Mouse (Mus musculus) forebrain, embryonic 16.5 days (tissue): ENCODE results near the gene Srrm3. TPM values are rescaled to one million over a fixed set of nuclear protein-coding genes. Genes with fewer than 3 reads are reported as not detected.
A peak's percentile ranks its signal among the peaks of the same experiment; 100 is the strongest.

Source experiments
- ATAC-seq: fragments of 200-750 bp; cut with Nextera tagmentation; 2 replicates; pipeline ENCODE4 v1.8.0; 2017; ENCODE audit warnings: mild to moderate bottlenecking, moderate library complexity
- H3K27ac ChIP-seq: fragments of 300-500 bp; sonication (generic); 2 replicates; pipeline ENCODE4 v1.5.1; 2014; ENCODE audit warnings: low read length, control low read depth
- H3K27me3 ChIP-seq: fragments of 300-500 bp; sonication (generic); replicated peaks from 2 replicates; pipeline ENCODE4 v1.6.1; 2014; ENCODE audit warnings: low read length; ENCODE audit not compliant: control insufficient read depth, insufficient read depth
- H3K36me3 ChIP-seq: fragments of 300-500 bp; sonication (generic); 2 replicates; pipeline ENCODE4 v1.6.1; 2014; ENCODE audit not compliant: control insufficient read depth, insufficient read depth
- H3K4me1 ChIP-seq: fragments of 300-500 bp; sonication (generic); replicated peaks from 2 replicates; pipeline ENCODE4 v1.6.1; 2014; ENCODE audit warnings: low read length; ENCODE audit not compliant: control insufficient read depth, insufficient read depth
- H3K4me2 ChIP-seq: fragments of 300-500 bp; sonication (generic); 2 replicates; pipeline ENCODE4 v1.6.1; 2014; ENCODE audit warnings: mild to moderate bottlenecking, low read length, control low read depth
- H3K4me3 ChIP-seq: fragments of 300-500 bp; sonication (generic); replicated peaks from 2 replicates; pipeline ENCODE4 v1.5.1; 2014; ENCODE audit warnings: mild to moderate bottlenecking, low read length, control low read depth
- H3K9ac ChIP-seq: fragments of 300-500 bp; sonication (generic); replicated peaks from 2 replicates; pipeline ENCODE4 v1.6.1; 2014; ENCODE audit warnings: low read depth, low read length, control low read depth
- H3K9me3 ChIP-seq: fragments of 300-500 bp; sonication (generic); 2 replicates; pipeline ENCODE4 v1.6.1; 2016; ENCODE audit warnings: low read length; ENCODE audit not compliant: control insufficient read depth
- WGBS: fragments of 180-500 bp; shearing (Covaris S2); extraction: QIAGEN DNeasy Blood & Tissue Kit; methylation state at CpG from one replicate; pipeline ENCODE4 v1.1.7; 2014; 5-methylcytosine and 5-hydroxymethylcytosine counted together
- polyA plus RNA-seq: library from polyadenylated mRNA; unstranded; fragments of >200 nt; fragmentation: Nextera tagmentation; extraction: Ambion mirVana; gene quantifications from 2 replicates; pipeline ENCODE4 v1.2.1, GENCODE M21; 2015

The Srrm3 gene
- 44.0 and 60.9 TPM in 2 replicates for polyA plus RNA-seq

- Histone ChIP-seq H3K9me3 (no peaks in the 10 kb centered on the region), H3K4me2 (peak within 1 kb of the TSS; percentile 74), H3K9ac (peak within 1 kb of the TSS; percentile 97), H3K36me3 (no peaks in the 10 kb centered on the region), H3K4me3 (peak within 1 kb of the TSS; percentile 69), H3K27ac (peak within 1 kb of the TSS; percentile 5; the same call in 1 of the 2 replicates), H3K4me1 (peaks cover 16% of the 10 kb centered on the region), H3K27me3 (no peaks in the 10 kb centered on the region)
- WGBS = 4% methylated on average over 29 of the region's 29 CpGs
- ATAC-seq = peak; percentile 81
Observed at GRCm38 (mm10) chr5:135806555-135807262, at the start of gene Srrm3. Srrm3 (plus strand) TSS chr5:135806890.

GRCm38 (mm10) chr5:135761881-135762280 is 44.8 kb upstream of the Srrm3 start:
- Histone ChIP-seq H3K4me2 (no peak overlapping the region), H3K4me3 (no peak overlapping the region), H3K9me3 (no peaks in the 10 kb centered on the region), H3K9ac (no peak overlapping the region), H3K27me3 (no peaks in the 10 kb centered on the region), H3K4me1 (no peaks in the 10 kb centered on the region), H3K27ac (no peak overlapping the region), H3K36me3 (no peaks in the 10 kb centered on the region)
- WGBS = 86% methylated on average over 3 of the region's 3 CpGs
- no peak for ATAC-seq

GRCm38 (mm10) chr5:135763526-135763925 is 43.2 kb upstream of the Srrm3 start:
- Histone ChIP-seq H3K4me3 (no peak overlapping the region), H3K27ac (no peak overlapping the region), H3K9me3 (no peaks in the 10 kb centered on the region), H3K9ac (no peak overlapping the region), H3K4me2 (no peak overlapping the region), H3K36me3 (no peaks in the 10 kb centered on the region), H3K4me1 (no peaks in the 10 kb centered on the region), H3K27me3 (no peaks in the 10 kb centered on the region)
- WGBS = 2% methylated on average over 7 of the region's 7 CpGs
- ATAC-seq = 0 out of 2 replicates have a peak, but pooled peaks have one; percentile 12

GRCm38 (mm10) chr5:135764971-135765370 is 41.7 kb upstream of the Srrm3 start:
- Histone ChIP-seq H3K36me3 (no peaks in the 10 kb centered on the region), H3K27me3 (no peaks in the 10 kb centered on the region), H3K4me2 (no peak overlapping the region), H3K27ac (no peak overlapping the region), H3K4me1 (no peaks in the 10 kb centered on the region), H3K4me3 (no peak overlapping the region), H3K9ac (no peak overlapping the region), H3K9me3 (no peaks in the 10 kb centered on the region)
- ATAC-seq = no peak
- WGBS = 67% methylated on average over 3 of the region's 3 CpGs

GRCm38 (mm10) chr5:135772519-135772918 is 34.2 kb upstream of the Srrm3 start:
- no peaks in the 10 kb centered on the region for H3K36me3 ChIP-seq
- no peak overlapping the region for H3K4me3 ChIP-seq
- H3K27me3 ChIP-seq = no peaks in the 10 kb centered on the region
- no peak overlapping the region for H3K27ac ChIP-seq
- no peaks in the 10 kb centered on the region for H3K9me3 ChIP-seq
- WGBS = 71% methylated on average over 3 of the region's 3 CpGs
- no peak overlapping the region for H3K4me2 ChIP-seq
- H3K4me1 ChIP-seq = peaks cover 4% of the 10 kb centered on the region
- ATAC-seq = no peak
- no peak overlapping the region for H3K9ac ChIP-seq

GRCm38 (mm10) chr5:135776546-135776945 is 30.1 kb upstream of the Srrm3 start:
- H3K9me3 ChIP-seq = no peaks in the 10 kb centered on the region
- ATAC-seq = no peak
- no peaks in the 10 kb centered on the region for H3K36me3 ChIP-seq
- H3K27ac ChIP-seq = no peak overlapping the region
- H3K9ac ChIP-seq = no peak overlapping the region
- 83% methylated on average over 4 of the region's 4 CpGs for WGBS
- H3K4me2 ChIP-seq = no peak overlapping the region
- H3K27me3 ChIP-seq = no peaks in the 10 kb centered on the region
- no peak overlapping the region for H3K4me3 ChIP-seq
- H3K4me1 ChIP-seq = peaks cover 28% of the 10 kb centered on the region

GRCm38 (mm10) chr5:135777796-135778470 is 28.8 kb upstream of the Srrm3 start, which contains the start of gene Styxl1:
Styxl1 (minus strand) TSS chr5:135778385.
- WGBS = under 1% methylated on average over 42 of the region's 45 CpGs
- H3K27ac ChIP-seq = peak within 1 kb of the TSS; percentile 80
- H3K9ac ChIP-seq = peak within 1 kb of the TSS; percentile 80
- peak within 1 kb of the TSS; percentile 73 for H3K4me3 ChIP-seq
- no peaks in the 10 kb centered on the region for H3K9me3 ChIP-seq
- no peaks in the 10 kb centered on the region for H3K36me3 ChIP-seq
- H3K4me2 ChIP-seq = peak within 1 kb of the TSS; percentile 94
- peak; percentile 90 for ATAC-seq
- peaks cover 28% of the 10 kb centered on the region for H3K4me1 ChIP-seq
- no peaks in the 10 kb centered on the region for H3K27me3 ChIP-seq

GRCm38 (mm10) chr5:135778471-135779445 is 27.9 kb upstream of the Srrm3 start, which contains the start of gene Mdh2:
Mdh2 (plus strand) TSS chr5:135778480.
- 1% methylated on average over 69 of the region's 70 CpGs for WGBS
- 0 out of 2 replicates have a peak, but pooled peaks cover 6% of the 10 kb centered on the region for H3K36me3 ChIP-seq

More at GRCm38 (mm10) chr5:135778471-135779445, 27.9 kb upstream of the Srrm3 start, which contains the start of gene Mdh2:
- H3K9ac ChIP-seq = peak within 1 kb of the TSS; percentile 80
- ATAC-seq = peak; percentile 98
- peaks cover 28% of the 10 kb centered on the region for H3K4me1 ChIP-seq
- no peaks in the 10 kb centered on the region for H3K9me3 ChIP-seq
- H3K27ac ChIP-seq = peak within 1 kb of the TSS; percentile 80
- H3K4me2 ChIP-seq = peak within 1 kb of the TSS; percentile 94
- peak within 1 kb of the TSS; percentile 73 for H3K4me3 ChIP-seq
- H3K27me3 ChIP-seq = no peaks in the 10 kb centered on the region
